Mouse (Mus musculus): ENCODE measurements around the gene Dpp9.

Dpp9 gene

GRCm38 (mm10) chr17:56144546-56144945 lies 74.2 kb downstream of the Dpp9 start:
- no peak for DNase-seq (ENCODE audit: low read depth in 2 of 2, low spot score in 2 of 2)

- DNase-seq (ENCODE audit: low read depth in 2 of 2, low spot score in 2 of 2) = no peak
Observed at GRCm38 (mm10) chr17:56141702-56142605, 76.8 kb downstream of the Dpp9 start.

GRCm38 (mm10) chr17:56139858-56140595 lies 78.7 kb downstream of the Dpp9 start, which contains the start of gene Sema6b:
Gene Sema6b (minus strand): TSS chr17:56140343.
- DNase-seq (ENCODE audit: low read depth in 2 of 2, low spot score in 2 of 2) = peak in 1 of 2 experiments; percentile 26

- DNase-seq (ENCODE audit: low read depth in 2 of 2, low spot score in 2 of 2) = no peak
Observed at GRCm38 (mm10) chr17:56139355-56139754, 79.3 kb downstream of the Dpp9 start.

- DNase-seq (ENCODE audit: low read depth in 2 of 2, low spot score in 2 of 2) = no peak
Observed at GRCm38 (mm10) chr17:56137839-56138613, 80.7 kb downstream of the Dpp9 start.

Data from CD8-positive naive resting alpha-beta T cell, adult 2 months (primary cell).